Mouse (Mus musculus) kidney, postnatal 0 days (tissue): ENCODE data around the gene AU041133. TPM values are rescaled to one million over a fixed set of nuclear protein-coding genes. Genes with fewer than 3 reads are reported as not detected.

Experiments
- ATAC-seq: fragments of 200-750 bp; cut with Nextera tagmentation; replicated peaks from 2 replicates; pipeline ENCODE4 v1.8.0; 2017; ENCODE audit warnings: low read depth, moderate number of reproducible peaks, moderate TSS enrichment, moderate library complexity; ENCODE audit not compliant: low FRiP score
- DNase-seq: peaks from one replicate; pipeline ENCODE4 v3.0.0-alpha.2; 2016; ENCODE audit warnings: low spot score
- H3K27ac ChIP-seq: fragments of 300-500 bp; sonication (generic); 2 replicates; pipeline ENCODE4 v1.5.1; 2014; ENCODE audit warnings: mild to moderate bottlenecking
- H3K27me3 ChIP-seq: fragments of 300-500 bp; sonication (generic); 2 replicates; pipeline ENCODE4 v1.6.1; 2014; ENCODE audit warnings: low read length, mixed read lengths; ENCODE audit not compliant: insufficient read depth
- H3K36me3 ChIP-seq: fragments of 300-500 bp; sonication (generic); 2 replicates; pipeline ENCODE4 v1.6.1; 2014; ENCODE audit warnings: low read length, mixed read lengths; ENCODE audit not compliant: insufficient read depth
- H3K4me1 ChIP-seq: fragments of 300-500 bp; sonication (generic); replicated peaks from 2 replicates; pipeline ENCODE4 v1.6.1; 2014; ENCODE audit warnings: antibody characterized with exemption, low read length, mixed read lengths; ENCODE audit not compliant: insufficient read depth
- H3K4me2 ChIP-seq: fragments of 300-500 bp; sonication (generic); 2 replicates; pipeline ENCODE4 v1.6.1; 2014; ENCODE audit warnings: mild to moderate bottlenecking, low read length, moderate library complexity, mixed read lengths
- H3K4me3 ChIP-seq: fragments of 300-500 bp; sonication (generic); replicated peaks from 2 replicates; pipeline ENCODE4 v1.5.1; 2014; ENCODE audit warnings: low read depth, low read length
- H3K9ac ChIP-seq: fragments of 300-500 bp; sonication (generic); 2 replicates; pipeline ENCODE4 v1.6.1; 2014; ENCODE audit warnings: low read depth, low read length
- H3K9me3 ChIP-seq: fragments of 300-500 bp; sonication (generic); replicated peaks from 2 replicates; pipeline ENCODE4 v1.6.1; 2016; ENCODE audit warnings: low read length, inconsistent platforms, mixed read lengths
- CTCF ChIP-seq: IDR thresholded peaks from 2 replicates; pipeline ENCODE4 v1.5.1; 2016; ENCODE audit warnings: antibody characterized with exemption, low read depth, mild to moderate bottlenecking, moderate library complexity
- WGBS: fragments of 180-500 bp; shearing (Covaris S2); extraction: QIAGEN DNeasy Blood & Tissue Kit; methylation state at CpG from one replicate; pipeline ENCODE4 v1.1.7; 2014; 5-methylcytosine and 5-hydroxymethylcytosine counted together
- polyA plus RNA-seq: library from polyadenylated mRNA; unstranded; fragments of >200 nt; fragmentation: Nextera tagmentation; extraction: Ambion mirVana; gene quantifications from 2 replicates; pipeline ENCODE4 v1.2.1, GENCODE M21; 2015

Gene AU041133
- polyA plus RNA-seq, 1 experiment from 2014 or later, result 5.9 TPM

GRCm38 (mm10) chr10:82167777-82168176 is 40.0 kb downstream of the AU041133 start:
- Histone ChIP-seq H3K36me3 (no peaks in the 10 kb centered on the region), H3K4me3 (no peak overlapping the region), H3K9ac (no peak overlapping the region), H3K27ac (no peak overlapping the region), H3K4me1 (no peaks in the 10 kb centered on the region), H3K4me2 (no peak overlapping the region), H3K27me3 (no peaks in the 10 kb centered on the region), H3K9me3 (no peaks in the 10 kb centered on the region)
- DNase-seq (no peak), ATAC-seq (no peak)
- TF ChIP-seq CTCF, result no peak
- WGBS, result 77% methylated on average over 3 of the region's 3 CpGs

- no peak for DNase-seq
- H3K4me1 ChIP-seq, result no peaks in the 10 kb centered on the region
- no peak for ATAC-seq
- H3K4me3 ChIP-seq, result no peak overlapping the region
- 75% methylated on average over 2 of the region's 2 CpGs for WGBS
- no peaks in the 10 kb centered on the region for H3K36me3 ChIP-seq
- no peak overlapping the region for H3K27ac ChIP-seq
- H3K9me3 ChIP-seq, result no peaks in the 10 kb centered on the region
- H3K9ac ChIP-seq, result no peak overlapping the region
- no peaks in the 10 kb centered on the region for H3K27me3 ChIP-seq
- H3K4me2 ChIP-seq, result no peak overlapping the region
- no peak for TF ChIP-seq CTCF
Measured at GRCm38 (mm10) chr10:82169776-82170175, 42.0 kb downstream of the AU041133 start.

GRCm38 (mm10) chr10:82170808-82171207 is 43.0 kb downstream of the AU041133 start:
- Histone ChIP-seq H3K4me3 (no peak overlapping the region), H3K9me3 (no peaks in the 10 kb centered on the region), H3K4me2 (no peak overlapping the region), H3K27me3 (no peaks in the 10 kb centered on the region), H3K27ac (no peak overlapping the region), H3K9ac (no peak overlapping the region), H3K36me3 (no peaks in the 10 kb centered on the region), H3K4me1 (no peaks in the 10 kb centered on the region)
- 46% methylated on average over 2 of the region's 2 CpGs for WGBS
- TF ChIP-seq CTCF, result peak; percentile 74
- DNase-seq, result peak; percentile 71
- no peak for ATAC-seq

- peak overlapping the region; percentile 65 for H3K4me2 ChIP-seq
- peak overlapping the region; percentile 54 for H3K4me3 ChIP-seq
- H3K4me1 ChIP-seq, result no peaks in the 10 kb centered on the region
- peak overlapping the region; percentile 60 for H3K9ac ChIP-seq
- H3K9me3 ChIP-seq, result no peaks in the 10 kb centered on the region
- no peaks in the 10 kb centered on the region for H3K36me3 ChIP-seq
- H3K27ac ChIP-seq, result peak overlapping the region; percentile 94
- peak; percentile 98 for ATAC-seq
- WGBS, result 4% methylated on average over 47 of the region's 47 CpGs
- TF ChIP-seq CTCF, result no peak
- no peaks in the 10 kb centered on the region for H3K27me3 ChIP-seq
- peak; percentile 95 for DNase-seq
Measured at GRCm38 (mm10) chr10:82178257-82179064, 50.6 kb downstream of the AU041133 start.

Other genes starting within 250 kb of the AU041133 start
- 3.0 TPM in 2 replicates for gene Zfp781, start 197.5 kb upstream of the AU041133 start, polyA plus RNA-seq
- 9.1 TPM in 2 replicates for gene Zfp873, start 79.9 kb upstream of the AU041133 start, polyA plus RNA-seq
- gene BC024063, start 44.7 kb upstream of the AU041133 start, polyA plus RNA-seq, result 3.7 and 4.5 TPM in 2 replicates
- gene Zfp938, start 113.3 kb downstream of the AU041133 start, polyA plus RNA-seq, result 16.4 and 17.0 TPM in 2 replicates
- gene 4932415D10Rik, start 188.6 kb downstream of the AU041133 start, polyA plus RNA-seq, result not detected in 2 replicates
- gene Gm4924, start 226.2 kb downstream of the AU041133 start, polyA plus RNA-seq, result 6.7 and 8.4 TPM in 2 replicates